Mouse (Mus musculus): ENCODE results near the gene Coro7. TPM values are rescaled to one million over a fixed set of nuclear protein-coding genes. Genes with fewer than 3 reads are reported as not detected.

The Coro7 gene
- total RNA-seq, 1 experiment, result 14.4 TPM

GRCm38 (mm10) chr16:4602189-4602588, 77.4 kb downstream of the Coro7 start:
- Histone ChIP-seq H3K4me1 (ENCODE audit: control insufficient read depth in 2 of 2, insufficient read depth in 2 of 2, low read length in 2 of 2, poor library complexity in 1 of 2) (peaks cover 34 to 89% of the 10 kb centered on the region in 2 experiments), H3K9me3 (ENCODE audit: control insufficient read depth, insufficient read depth, low read depth, low read length) (no peaks in the 10 kb centered on the region), H3K9ac (ENCODE audit: insufficient read depth, low read depth, low read length, poor library complexity, severe bottlenecking) (0 out of 2 replicates have a peak overlapping the region, but pooled peaks have one; percentile 10), H3K36me3 (ENCODE audit: control insufficient read depth, insufficient read depth, low read length, poor library complexity, severe bottlenecking) (0 out of 2 replicates have a peak, but pooled peaks cover 2% of the 10 kb centered on the region), H3K27ac (ENCODE audit: insufficient read depth, low read depth, low read length, poor library complexity, severe bottlenecking) (peak overlapping the region; percentile 70), H3K4me3 (ENCODE audit: insufficient read depth in 1 of 2, low read depth in 1 of 2, low read length in 2 of 2, poor library complexity in 1 of 2, severe bottlenecking in 1 of 2) (peak overlapping the region in 1 of 2 experiments; percentile 9; a peak in 1 of 4 replicates)
- no peak for TF ChIP-seq CHD2 (IDR thresholded peaks at IDR 0.05; ENCODE audit: low read depth, low read length)
- no peak for TF ChIP-seq ZC3H11A (IDR thresholded peaks at IDR 0.05; ENCODE audit: borderline replicate concordance, low read depth, low read length)
- TF ChIP-seq MAFK (IDR thresholded peaks at IDR 0.05; ENCODE audit: insufficient read depth, low read depth, low read length), result no peak
- TF ChIP-seq ZNF384 (IDR thresholded peaks at IDR 0.05; ENCODE audit: low read depth, low read length), result no peak
- TF ChIP-seq HCFC1 (IDR thresholded peaks at IDR 0.05; ENCODE audit: borderline replicate concordance, insufficient read depth, low read length), result no peak
- DNase-seq (ENCODE audit: low read depth, low spot score), result peak; percentile 60
- in situ Hi-C loops (cut with MboI; ENCODE audit: low sequenced_read_pairs in 2 of 2, unreplicated experiment in 2 of 2), result no loop called here

- H3K9me3 ChIP-seq (ENCODE audit: control insufficient read depth, insufficient read depth, low read depth, low read length), result no peaks in the 10 kb centered on the region
- no peak overlapping the region for H3K4me3 ChIP-seq (ENCODE audit: insufficient read depth in 1 of 2, low read depth in 1 of 2, low read length in 2 of 2, poor library complexity in 1 of 2, severe bottlenecking in 1 of 2)
- no peak for DNase-seq (ENCODE audit: low read depth, low spot score)
- peak overlapping the region; percentile 14; the same call in 1 of the 2 replicates for H3K27ac ChIP-seq (ENCODE audit: insufficient read depth, low read depth, low read length, poor library complexity, severe bottlenecking)
- H3K9ac ChIP-seq (ENCODE audit: insufficient read depth, low read depth, low read length, poor library complexity, severe bottlenecking), result peak overlapping the region; percentile 2; the same call in 1 of the 2 replicates
- in situ Hi-C loops (cut with MboI; ENCODE audit: low sequenced_read_pairs in 2 of 2, unreplicated experiment in 2 of 2), result no loop called here
- H3K4me1 ChIP-seq (ENCODE audit: control insufficient read depth in 2 of 2, insufficient read depth in 2 of 2, low read length in 2 of 2, poor library complexity in 1 of 2), result peaks cover 35 to 89% of the 10 kb centered on the region in 2 experiments
- no peaks in the 10 kb centered on the region for H3K36me3 ChIP-seq (ENCODE audit: control insufficient read depth, insufficient read depth, low read length, poor library complexity, severe bottlenecking)
- TF ChIP-seq HCFC1 (IDR thresholded peaks at IDR 0.05; ENCODE audit: borderline replicate concordance, insufficient read depth, low read length), result no peak
- TF ChIP-seq MAFK (IDR thresholded peaks at IDR 0.05; ENCODE audit: insufficient read depth, low read depth, low read length), result no peak
- TF ChIP-seq ZC3H11A (IDR thresholded peaks at IDR 0.05; ENCODE audit: borderline replicate concordance, low read depth, low read length), result no peak
- no peak for TF ChIP-seq ZNF384 (IDR thresholded peaks at IDR 0.05; ENCODE audit: low read depth, low read length)
- no peak for TF ChIP-seq CHD2 (IDR thresholded peaks at IDR 0.05; ENCODE audit: low read depth, low read length)
Measured at GRCm38 (mm10) chr16:4600701-4601310, 78.8 kb downstream of the Coro7 start.

- Histone ChIP-seq H3K9me3 (ENCODE audit: control insufficient read depth, insufficient read depth, low read depth, low read length) (no peaks in the 10 kb centered on the region), H3K4me1 (ENCODE audit: control insufficient read depth in 2 of 2, insufficient read depth in 2 of 2, low read length in 2 of 2, poor library complexity in 1 of 2) (peaks cover 33 to 79% of the 10 kb centered on the region in 2 experiments), H3K9ac (ENCODE audit: insufficient read depth, low read depth, low read length, poor library complexity, severe bottlenecking) (no peak overlapping the region), H3K27ac (ENCODE audit: insufficient read depth, low read depth, low read length, poor library complexity, severe bottlenecking) (no peak overlapping the region), H3K36me3 (ENCODE audit: control insufficient read depth, insufficient read depth, low read length, poor library complexity, severe bottlenecking) (no peaks in the 10 kb centered on the region), H3K4me3 (ENCODE audit: insufficient read depth in 1 of 2, low read depth in 1 of 2, low read length in 2 of 2, poor library complexity in 1 of 2, severe bottlenecking in 1 of 2) (no peak overlapping the region)
- TF ChIP-seq ZC3H11A (IDR thresholded peaks at IDR 0.05; ENCODE audit: borderline replicate concordance, low read depth, low read length), result no peak
- no peak for TF ChIP-seq ZNF384 (IDR thresholded peaks at IDR 0.05; ENCODE audit: low read depth, low read length)
- TF ChIP-seq HCFC1 (IDR thresholded peaks at IDR 0.05; ENCODE audit: borderline replicate concordance, insufficient read depth, low read length), result no peak
- TF ChIP-seq CHD2 (IDR thresholded peaks at IDR 0.05; ENCODE audit: low read depth, low read length), result no peak
- no peak for TF ChIP-seq MAFK (IDR thresholded peaks at IDR 0.05; ENCODE audit: insufficient read depth, low read depth, low read length)
- in situ Hi-C loops (cut with MboI; ENCODE audit: low sequenced_read_pairs in 2 of 2, unreplicated experiment in 2 of 2), result no loop called here
- DNase-seq (ENCODE audit: low read depth, low spot score), result no peak
Measured at GRCm38 (mm10) chr16:4599616-4600015, 80.0 kb downstream of the Coro7 start.

GRCm38 (mm10) chr16:4598891-4599543, 80.6 kb downstream of the Coro7 start:
- H3K4me3 ChIP-seq (ENCODE audit: insufficient read depth in 1 of 2, low read depth in 1 of 2, low read length in 2 of 2, poor library complexity in 1 of 2, severe bottlenecking in 1 of 2), result no peak overlapping the region
- H3K9me3 ChIP-seq (ENCODE audit: control insufficient read depth, insufficient read depth, low read depth, low read length), result no peaks in the 10 kb centered on the region
- peaks cover 29 to 73% of the 10 kb centered on the region in 2 experiments for H3K4me1 ChIP-seq (ENCODE audit: control insufficient read depth in 2 of 2, insufficient read depth in 2 of 2, low read length in 2 of 2, poor library complexity in 1 of 2)
- no peak overlapping the region for H3K27ac ChIP-seq (ENCODE audit: insufficient read depth, low read depth, low read length, poor library complexity, severe bottlenecking)
- no peak overlapping the region for H3K9ac ChIP-seq (ENCODE audit: insufficient read depth, low read depth, low read length, poor library complexity, severe bottlenecking)
- H3K36me3 ChIP-seq (ENCODE audit: control insufficient read depth, insufficient read depth, low read length, poor library complexity, severe bottlenecking), result no peaks in the 10 kb centered on the region
- TF ChIP-seq ZC3H11A (IDR thresholded peaks at IDR 0.05; ENCODE audit: borderline replicate concordance, low read depth, low read length) (no peak), CHD2 (IDR thresholded peaks at IDR 0.05; ENCODE audit: low read depth, low read length) (no peak), HCFC1 (IDR thresholded peaks at IDR 0.05; ENCODE audit: borderline replicate concordance, insufficient read depth, low read length) (no peak), MAFK (IDR thresholded peaks at IDR 0.05; ENCODE audit: insufficient read depth, low read depth, low read length) (no peak)
- no peak for DNase-seq (ENCODE audit: low read depth, low spot score)
- in situ Hi-C loops (cut with MboI; ENCODE audit: low sequenced_read_pairs in 2 of 2, unreplicated experiment in 2 of 2), result no loop called here

Measured in ES-E14 (cell line).